Mouse (Mus musculus): ENCODE results near the gene Ltc4s.

Ltc4s gene

GRCm38 (mm10) chr11:50238324-50238723 is at the start of gene Ltc4s:
TSS of gene Ltc4s (minus strand) at chr11:50238616.
- DNase-seq (ENCODE audit: extremely low read depth, low read depth, low spot score) = no peak

DNA sequence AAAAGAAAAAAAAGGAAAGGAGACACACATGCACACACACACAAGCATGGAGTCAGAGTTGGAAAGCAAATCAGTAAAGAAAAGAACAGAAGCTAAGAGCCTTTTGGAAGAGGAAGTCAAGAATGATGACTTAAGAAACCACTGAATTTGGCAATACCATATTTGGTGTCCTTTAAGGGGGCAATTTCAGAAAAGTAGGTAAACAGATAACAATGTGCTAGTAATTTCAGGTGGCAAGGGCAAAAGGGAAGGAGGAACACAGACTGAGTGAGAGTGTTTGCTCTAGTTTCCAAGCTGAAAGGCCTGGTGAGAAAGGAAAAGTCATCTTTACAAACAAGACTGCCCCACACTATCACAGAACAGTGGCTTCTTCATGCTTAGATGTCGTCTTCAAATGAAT is 48.0 kb upstream of the Ltc4s start:
- DNase-seq (ENCODE audit: extremely low read depth, low read depth, low spot score) = no peak

DNA sequence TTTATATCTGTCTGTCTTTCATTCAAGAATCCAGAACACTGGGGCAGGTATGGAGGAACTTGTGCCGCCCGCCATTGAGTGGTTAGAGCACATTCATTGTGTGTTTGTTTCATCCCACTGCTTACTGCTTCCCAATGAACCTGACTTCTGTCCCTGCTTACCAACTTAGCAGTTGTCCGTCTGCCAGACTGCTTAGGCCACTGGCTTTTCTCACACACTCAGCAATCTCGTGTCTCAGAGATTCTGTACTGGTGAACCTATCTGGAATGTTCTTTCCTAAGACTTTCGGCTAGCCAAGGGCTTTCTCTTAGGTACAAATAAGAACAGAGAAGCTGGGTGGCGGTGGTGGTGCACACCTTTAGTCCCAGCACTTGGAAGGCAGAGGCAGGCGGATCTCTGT is 47.3 kb upstream of the Ltc4s start:
- no peak for DNase-seq (ENCODE audit: extremely low read depth, low read depth, low spot score)

DNA sequence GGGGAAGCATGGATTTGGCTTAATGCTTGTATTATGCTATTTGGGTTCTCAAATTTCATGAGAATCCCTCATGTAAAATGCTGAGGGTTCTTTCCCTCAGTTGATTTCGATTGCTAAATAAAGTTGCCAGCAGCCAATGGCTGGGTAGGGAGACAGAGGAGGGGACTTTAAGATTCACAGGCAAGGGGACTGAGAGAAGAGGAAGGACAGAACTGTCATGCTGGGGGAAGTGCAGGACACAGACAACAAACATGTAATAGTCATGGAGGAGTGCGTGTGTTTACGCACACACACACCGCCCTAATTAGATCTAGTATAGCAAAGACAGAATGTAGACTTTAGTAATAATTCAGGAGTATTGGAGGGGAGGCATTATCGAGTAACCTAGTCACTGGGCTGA is 46.8 kb upstream of the Ltc4s start:
- DNase-seq (ENCODE audit: extremely low read depth, low read depth, low spot score) = no peak

DNA sequence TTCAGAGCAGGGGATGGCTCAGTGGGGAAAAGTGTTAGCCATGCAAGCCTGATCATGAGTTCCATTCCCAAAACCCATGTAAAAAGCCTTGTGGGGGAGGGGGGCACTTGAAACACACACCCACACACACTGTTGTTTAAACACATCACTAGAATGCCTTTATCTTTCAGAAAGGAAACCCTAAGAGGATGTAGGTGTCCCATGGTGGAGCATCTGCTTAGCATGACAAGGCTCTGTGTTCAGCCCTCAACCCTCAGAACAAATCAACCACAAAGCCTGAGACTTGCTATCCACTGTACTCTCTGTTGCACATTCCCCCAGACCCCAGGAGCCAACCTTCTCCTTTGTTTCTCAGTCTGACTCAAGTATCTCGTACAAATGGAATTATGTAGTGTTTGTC is 41.6 kb upstream of the Ltc4s start:
- no peak for DNase-seq (ENCODE audit: extremely low read depth, low read depth, low spot score)

DNA sequence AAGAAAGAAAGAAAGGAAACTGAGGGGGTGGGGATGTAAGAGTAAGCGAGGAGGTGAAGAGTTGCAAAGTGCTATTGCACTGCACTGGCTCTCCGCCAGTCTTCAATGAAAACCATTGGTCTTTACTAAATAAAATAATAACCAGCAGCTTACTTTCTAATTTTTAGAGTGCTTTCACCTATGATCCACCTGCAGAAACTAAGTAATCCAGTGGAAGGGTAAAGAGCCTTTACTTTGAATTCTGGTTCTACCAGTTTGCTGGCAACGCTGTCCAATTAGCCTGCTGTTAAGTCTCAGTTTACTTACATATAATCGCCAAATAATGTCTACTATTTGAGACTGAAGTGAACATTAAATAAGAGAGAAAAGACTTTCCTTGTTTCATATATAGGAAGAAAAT is 40.6 kb upstream of the Ltc4s start:
- DNase-seq (ENCODE audit: extremely low read depth, low read depth, low spot score) = peak; percentile 51

GRCm38 (mm10) chr11:50277706-50278105 is 39.3 kb upstream of the Ltc4s start:
- DNase-seq (ENCODE audit: extremely low read depth, low read depth, low spot score) = no peak

DNA sequence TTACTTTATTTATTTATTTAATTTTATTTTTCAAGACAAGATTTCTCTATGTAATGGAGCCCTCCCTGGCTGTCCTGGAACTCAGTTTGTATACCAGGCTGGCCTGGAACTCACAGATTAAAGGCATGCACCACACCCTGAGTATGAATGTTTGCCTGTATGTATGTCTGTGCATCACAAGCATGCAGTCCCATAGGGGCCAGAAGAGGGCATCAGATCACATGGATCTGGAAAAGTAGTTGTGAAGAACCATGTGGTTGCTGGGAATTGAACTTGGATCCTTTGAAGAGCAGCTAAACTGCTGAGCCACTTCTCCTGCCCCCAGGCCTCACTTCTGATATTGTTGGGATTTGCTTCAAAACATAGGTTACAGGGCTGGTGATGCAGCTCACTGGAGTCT is 38.6 kb upstream of the Ltc4s start:
- DNase-seq (ENCODE audit: extremely low read depth, low read depth, low spot score) = no peak

DNA sequence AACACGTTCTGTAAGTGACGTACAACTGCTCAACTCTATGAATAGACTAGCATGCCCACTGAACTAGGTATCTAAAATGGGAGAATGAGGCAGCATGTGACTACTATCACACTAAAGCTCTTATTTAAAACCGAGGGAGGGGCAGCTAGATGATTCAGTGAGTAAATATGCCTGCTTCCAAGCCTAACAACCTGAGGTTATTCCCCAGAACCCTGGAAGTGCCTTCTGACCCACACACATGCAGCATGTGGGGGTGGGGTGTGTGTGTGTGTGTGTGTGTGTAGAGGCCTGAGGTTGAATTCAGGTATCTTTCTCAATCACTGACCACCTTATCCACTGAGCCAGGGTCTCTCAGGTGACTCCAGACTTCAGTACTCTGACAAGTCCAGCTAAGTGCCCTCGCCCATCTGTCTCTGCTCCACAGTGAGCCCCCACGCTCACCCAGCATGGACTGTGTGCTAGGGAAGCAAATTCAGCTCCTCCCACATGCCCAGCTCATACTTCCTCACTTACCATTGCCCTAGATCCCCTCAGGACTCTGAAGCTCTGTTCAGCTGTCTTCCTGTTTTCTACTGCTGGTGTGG is 37.2 kb upstream of the Ltc4s start:
- DNase-seq (ENCODE audit: extremely low read depth, low read depth, low spot score) = peak; percentile 45

GRCm38 (mm10) chr11:50275077-50275476 is 36.7 kb upstream of the Ltc4s start:
- no peak for DNase-seq (ENCODE audit: extremely low read depth, low read depth, low spot score)

- DNase-seq (ENCODE audit: extremely low read depth, low read depth, low spot score) = no peak
Observed at GRCm38 (mm10) chr11:50272819-50273218, 34.4 kb upstream of the Ltc4s start.

GRCm38 (mm10) chr11:50269885-50270284 is 31.5 kb upstream of the Ltc4s start:
- no peak for DNase-seq (ENCODE audit: extremely low read depth, low read depth, low spot score)

- no peak for DNase-seq (ENCODE audit: extremely low read depth, low read depth, low spot score)
Observed at GRCm38 (mm10) chr11:50269163-50269562, 30.7 kb upstream of the Ltc4s start.

GRCm38 (mm10) chr11:50266997-50267396 is 28.6 kb upstream of the Ltc4s start:
- no peak for DNase-seq (ENCODE audit: extremely low read depth, low read depth, low spot score)

DNA sequence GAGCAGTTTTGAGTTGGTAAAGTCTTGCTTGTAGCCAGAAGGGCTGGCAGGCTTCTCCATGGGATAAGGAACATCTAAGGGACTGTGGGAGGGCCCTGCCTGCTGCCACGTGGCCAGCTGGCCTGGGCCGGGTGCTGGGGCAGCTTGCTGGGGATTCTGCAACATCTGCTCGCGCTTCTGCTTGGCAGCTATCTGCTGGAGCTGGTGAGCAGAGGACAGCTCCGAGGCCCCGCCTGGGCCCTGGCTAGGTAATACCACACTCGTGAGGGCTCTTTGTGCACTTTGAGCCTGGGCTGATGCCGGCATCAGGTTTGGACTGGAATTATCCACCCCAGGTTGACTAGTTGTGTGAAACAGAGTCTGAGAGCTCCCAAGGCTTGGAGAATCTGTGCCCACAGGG is 27.5 kb upstream of the Ltc4s start:
- no peak for DNase-seq (ENCODE audit: extremely low read depth, low read depth, low spot score)

DNA sequence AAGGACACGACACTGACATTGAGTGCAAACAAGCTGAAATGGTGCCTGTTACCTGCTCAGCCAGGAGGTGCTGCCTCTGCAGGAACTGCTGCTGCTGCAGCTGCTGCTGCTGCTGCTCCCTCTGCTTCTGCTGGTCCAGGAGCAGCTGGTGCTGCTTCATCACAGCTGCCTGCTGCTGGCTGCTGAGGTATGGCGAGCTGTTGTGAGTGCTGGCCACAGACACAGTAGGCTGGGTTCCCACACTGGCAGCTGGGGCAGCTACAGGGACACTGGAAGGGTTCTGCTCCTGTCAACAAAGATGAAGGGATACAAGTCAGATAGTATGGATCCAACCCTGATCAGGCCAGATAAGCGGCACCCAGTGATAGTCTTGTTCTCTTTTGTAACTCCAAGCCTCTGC is 24.8 kb upstream of the Ltc4s start:
- no peak for DNase-seq (ENCODE audit: extremely low read depth, low read depth, low spot score)

DNA sequence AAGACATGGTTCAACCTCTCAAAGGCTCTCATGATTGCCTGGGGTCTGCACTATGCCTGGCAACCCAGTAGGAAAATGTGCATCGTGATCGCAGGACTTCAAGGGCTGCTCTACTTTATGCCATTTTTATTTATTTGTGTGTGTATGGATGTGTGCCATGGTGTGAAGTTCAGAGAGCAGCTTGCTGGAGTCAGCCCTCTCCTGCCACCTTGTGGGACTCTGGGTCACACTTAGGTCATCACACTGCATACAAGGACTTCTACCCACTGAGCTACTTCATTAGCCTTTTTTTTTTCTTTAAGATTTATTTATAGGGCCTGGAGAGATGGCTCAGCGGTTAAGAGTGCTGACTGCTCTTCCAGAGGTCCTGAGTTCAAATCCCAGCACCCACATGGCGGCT is 23.6 kb upstream of the Ltc4s start:
- no peak for DNase-seq (ENCODE audit: extremely low read depth, low read depth, low spot score)

DNA sequence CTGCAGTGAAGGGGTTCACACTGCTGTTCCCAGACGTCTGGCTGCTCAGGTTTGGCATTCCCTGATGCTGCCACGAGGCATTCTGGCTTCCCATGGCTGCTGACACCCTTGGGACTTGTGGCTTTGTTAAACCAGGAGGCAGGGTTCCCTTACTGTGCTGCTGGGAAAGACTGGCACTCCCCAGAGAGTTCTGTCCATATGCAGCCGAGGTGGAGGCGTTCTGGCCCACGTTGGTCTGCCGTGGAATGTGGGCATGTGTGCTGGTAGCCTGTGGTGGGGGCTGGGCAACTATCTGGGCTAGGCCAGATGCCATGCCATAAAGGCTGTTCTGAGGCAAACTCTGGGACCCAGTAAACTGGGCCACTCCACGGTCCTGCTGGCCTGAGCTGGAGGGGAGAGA is 19.9 kb upstream of the Ltc4s start:
- no peak for DNase-seq (ENCODE audit: extremely low read depth, low read depth, low spot score)

DNA sequence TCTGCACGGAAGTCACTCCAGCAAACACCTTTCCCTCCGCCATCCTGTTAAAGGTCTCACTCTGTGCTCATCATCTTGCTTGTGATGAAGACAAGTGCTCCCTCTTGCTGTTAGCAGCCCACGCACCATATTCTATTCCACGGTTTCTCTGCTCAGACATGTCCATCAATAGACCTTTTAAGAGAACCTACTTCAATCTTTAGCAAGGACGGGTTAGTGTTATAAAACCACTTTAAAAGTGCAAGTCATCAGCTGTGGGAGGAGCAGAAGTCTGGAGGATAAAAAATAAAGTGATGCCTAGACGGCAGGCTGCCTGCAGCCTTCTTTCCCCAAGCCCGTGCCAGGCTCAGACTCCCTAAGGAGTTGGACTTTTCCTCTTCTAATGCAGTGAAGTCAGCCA is 18.2 kb upstream of the Ltc4s start:
- DNase-seq (ENCODE audit: extremely low read depth, low read depth, low spot score) = no peak

GRCm38 (mm10) chr11:50254010-50254580 is 15.7 kb upstream of the Ltc4s start:
- DNase-seq (ENCODE audit: extremely low read depth, low read depth, low spot score) = no peak

GRCm38 (mm10) chr11:50253393-50253792 is 15.0 kb upstream of the Ltc4s start:
- no peak for DNase-seq (ENCODE audit: extremely low read depth, low read depth, low spot score)

DNA sequence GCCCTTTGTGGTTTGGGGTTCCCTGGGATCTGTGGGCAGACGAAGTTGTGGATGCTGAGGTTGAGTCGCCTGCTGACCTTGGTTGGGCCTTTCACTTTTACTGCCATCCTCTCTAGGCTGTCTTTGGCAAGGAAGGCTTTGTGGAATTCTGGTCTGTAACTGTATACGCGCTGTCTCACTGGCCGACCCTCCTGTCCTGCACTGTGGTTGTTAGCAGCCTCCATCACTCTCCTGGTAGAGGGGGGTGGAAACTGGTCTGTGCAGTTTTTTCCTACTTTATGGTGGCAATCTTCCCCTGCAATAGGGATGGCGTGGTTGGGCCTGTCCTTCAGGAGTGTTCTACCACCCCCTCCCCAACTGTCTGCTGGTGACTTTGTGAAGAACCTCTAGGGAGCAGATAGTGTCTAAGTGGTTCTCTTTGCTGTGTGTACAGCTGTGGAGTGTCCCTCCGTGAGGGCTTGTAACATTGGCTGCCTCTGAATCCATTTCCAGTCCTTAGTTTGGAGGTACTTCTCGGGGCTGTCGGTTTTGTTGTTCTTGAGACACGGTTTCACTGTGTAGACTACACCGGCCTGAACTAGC is 14.4 kb upstream of the Ltc4s start:
- DNase-seq (ENCODE audit: extremely low read depth, low read depth, low spot score) = no peak

DNA sequence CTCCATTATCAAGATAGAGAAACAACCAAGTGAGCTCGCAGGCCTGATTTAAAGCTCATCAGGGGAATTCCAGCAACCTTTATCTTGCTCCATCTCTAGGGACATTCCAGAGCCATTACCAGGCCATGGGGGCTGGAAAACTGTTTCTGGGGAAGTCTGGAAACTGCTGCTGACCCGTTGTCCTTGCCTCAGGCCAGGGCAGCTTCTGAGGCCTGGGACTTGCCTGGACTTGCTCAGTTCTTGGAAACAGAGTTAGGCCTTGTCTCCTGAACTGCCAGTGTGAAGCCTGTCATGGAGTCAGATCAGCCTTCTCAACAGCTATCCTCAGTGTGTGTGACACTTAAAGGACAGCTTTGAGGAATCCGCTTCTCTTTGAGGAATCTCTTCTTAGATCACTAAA is 13.8 kb upstream of the Ltc4s start:
- no peak for DNase-seq (ENCODE audit: extremely low read depth, low read depth, low spot score)

Data from fat pad, adult 2 months (tissue).